Mouse (Mus musculus): Measurements from ENCODE around the gene Gm19345. TPM values are rescaled to one million over a fixed set of nuclear protein-coding genes. Genes with fewer than 3 reads are reported as not detected.

Gm19345 gene
- polyA plus RNA-seq, 3 experiments from 2014 or later = not detected

- peak; percentile 70 for ATAC-seq
These were observed 24.3 kb downstream of the Gm19345 start for GRCm38 (mm10) chr7:19875948-19876682.

GRCm38 (mm10) chr7:19876781-19877425, 25.1 kb downstream of the Gm19345 start:
- ATAC-seq = peak; percentile 64

- ATAC-seq = no peak
These were observed 29.0 kb downstream of the Gm19345 start for GRCm38 (mm10) chr7:19880754-19881153.

- no peak for ATAC-seq
These were observed 36.0 kb downstream of the Gm19345 start, which contains the start of gene Ceacam19 for GRCm38 (mm10) chr7:19887849-19888248. Ceacam19 (minus strand) TSS chr7:19887965.

- ATAC-seq = no peak
These were observed 38.1 kb downstream of the Gm19345 start for GRCm38 (mm10) chr7:19889881-19890280.

Other genes starting within 250 kb of the Gm19345 start
- 10 to 100 TPM in 1 of 3 experiments, 1 to 10 TPM in 2; 8.1 to 10.8 (median 9.8) TPM for gene Clasrp, start 247.5 kb upstream of the Gm19345 start, polyA plus RNA-seq (2017; shearing (Covaris generic))
- gene Relb, start 222.6 kb upstream of the Gm19345 start, polyA plus RNA-seq (2017; shearing (Covaris generic)) = 10 to 100 TPM; 11.2 to 18.9 (median 17.4) TPM
- gene Clptm1, start 187.0 kb upstream of the Gm19345 start, polyA plus RNA-seq (2017; shearing (Covaris generic)) = 10 to 100 TPM; 21.4 to 44.1 (median 27.2) TPM
- gene Apoc2, start 174.1 kb upstream of the Gm19345 start, polyA plus RNA-seq (2017; shearing (Covaris generic)) = not detected
- not detected for gene Gm44805, start 170.6 kb upstream of the Gm19345 start, polyA plus RNA-seq (2017; shearing (Covaris generic))
- gene Apoc4, start 170.5 kb upstream of the Gm19345 start, polyA plus RNA-seq (2017; shearing (Covaris generic)) = 1 to 10 TPM in 2 of 3 experiments, not detected in 1; 1.0 to 1.4 TPM
- 1 to 10 TPM in 1 of 3 experiments, not detected in 2; 1.2 TPM for gene Apoc1, start 159.3 kb upstream of the Gm19345 start, polyA plus RNA-seq (2017; shearing (Covaris generic))
- gene Apoe, start 152.8 kb upstream of the Gm19345 start, polyA plus RNA-seq (2017; shearing (Covaris generic)) = 10 to 100 TPM in 2 of 3 experiments, 1 to 10 TPM in 1; 8.7 to 11.9 (median 10.6) TPM
- 10 to 100 TPM in 1 of 3 experiments, 1 to 10 TPM in 2; 7.3 to 10.5 (median 8.0) TPM for gene Tomm40, start 136.6 kb upstream of the Gm19345 start, polyA plus RNA-seq (2017; shearing (Covaris generic))
- 1 to 10 TPM in 1 of 3 experiments, under 1 TPM in 1, not detected in 1; 0.13 to 1.0 TPM for gene Nectin2, start 101.5 kb upstream of the Gm19345 start, polyA plus RNA-seq (2017; shearing (Covaris generic))
- 1 to 10 TPM; 1.1 to 2.3 (median 1.2) TPM for gene Bcam, start 81.0 kb upstream of the Gm19345 start, polyA plus RNA-seq (2017; shearing (Covaris generic))
- gene Cblc, start 55.2 kb upstream of the Gm19345 start, polyA plus RNA-seq (2017; shearing (Covaris generic)) = under 1 TPM in 1 of 3 experiments, not detected in 2; 0.68 TPM
- 10 to 100 TPM; 13.6 to 19.9 (median 18.5) TPM for gene Bcl3, start 29.2 kb upstream of the Gm19345 start, polyA plus RNA-seq (2017; shearing (Covaris generic))
- under 1 TPM in 2 of 3 experiments, not detected in 1; 0.55 to 0.59 TPM for gene Ceacam16, start 9.3 kb downstream of the Gm19345 start, polyA plus RNA-seq (2017; shearing (Covaris generic))
- gene Ceacam19, start 36.0 kb downstream of the Gm19345 start, polyA plus RNA-seq (2017; shearing (Covaris generic)) = not detected
- gene Pvr, start 69.2 kb downstream of the Gm19345 start, polyA plus RNA-seq (2017; shearing (Covaris generic)) = 10 to 100 TPM; 14.2 to 23.8 (median 19.6) TPM
- 1 to 10 TPM; 3.3 to 8.4 (median 5.5) TPM for gene Igsf23, start 98.8 kb downstream of the Gm19345 start, polyA plus RNA-seq (2017; shearing (Covaris generic))
- 1 to 10 TPM in 1 of 3 experiments, not detected in 2; 1.1 TPM for gene Ceacam20, start 113.4 kb downstream of the Gm19345 start, polyA plus RNA-seq (2017; shearing (Covaris generic))
- gene Nlrp9b, start 139.5 kb downstream of the Gm19345 start, polyA plus RNA-seq (2017; shearing (Covaris generic)) = not detected
- gene Vmn1r91, start 247.7 kb downstream of the Gm19345 start, polyA plus RNA-seq (2017; shearing (Covaris generic)) = not detected